22 mouse cellular contexts compared by ENCODE assay signal in genomic region chr2:118343897-118344296, GRCm38 (mm10).
"Had no signal": no experiment of that assay in that cellular context is flagged by ENCODE, and none has a peak within 500 bp of the region (broad histone marks: within the 10 kb centered on the region; RNA-seq: fewer than 3 reads in every experiment).

No protein-coding gene starts in this region.

- ATAC-seq: inflammation-experienced regulatory T-cells, adult 6 months; midbrain, embryonic 15.5 days had no signal

- H3K27me3 ChIP-seq: limb, embryonic 13.5 days; liver, embryonic 13.5 days; midbrain, embryonic 15.5 days; neural tube, embryonic 12.5 days; neural tube, embryonic 15.5 days had no signal

- H3K36me3 ChIP-seq: limb, embryonic 10.5 days; limb, embryonic 13.5 days; liver, embryonic 13.5 days; midbrain, embryonic 10.5 days; midbrain, embryonic 15.5 days; neural tube, embryonic 12.5 days; neural tube, embryonic 15.5 days had no signal

- H3K4me2 ChIP-seq: limb, embryonic 13.5 days; liver, embryonic 13.5 days; lung, embryonic 14.5 days; midbrain, embryonic 15.5 days; neural tube, embryonic 12.5 days; neural tube, embryonic 15.5 days had no signal

- H3K27ac ChIP-seq: limb, embryonic 10.5 days; limb, embryonic 13.5 days; liver, embryonic 13.5 days; midbrain, embryonic 10.5 days; midbrain, embryonic 15.5 days; neural tube, embryonic 12.5 days; neural tube, embryonic 15.5 days had no signal

- H3K4me1 ChIP-seq: limb, embryonic 10.5 days; liver, embryonic 13.5 days; megakaryocyte, embryonic 14.5 days; midbrain, embryonic 15.5 days; neural tube, embryonic 12.5 days; neural tube, embryonic 15.5 days had no signal

- H3K9me3 ChIP-seq: limb, embryonic 10.5 days; limb, embryonic 13.5 days; liver, embryonic 13.5 days; megakaryocyte, embryonic 14.5 days; midbrain, embryonic 10.5 days; midbrain, embryonic 15.5 days; neural tube, embryonic 12.5 days; neural tube, embryonic 15.5 days had no signal

- H3K4me3 ChIP-seq: limb, embryonic 10.5 days; limb, embryonic 13.5 days; liver, embryonic 13.5 days; megakaryocyte, embryonic 14.5 days; midbrain, embryonic 10.5 days; midbrain, embryonic 15.5 days; neural tube, embryonic 12.5 days; neural tube, embryonic 15.5 days had no signal

- H3K9ac ChIP-seq: limb, embryonic 13.5 days; liver, embryonic 13.5 days; lung, embryonic 14.5 days; midbrain, embryonic 15.5 days; neural tube, embryonic 12.5 days; neural tube, embryonic 15.5 days had no signal

- DNase-seq: kidney, adult 11 months; kidney, adult 8-10 months; kidney, postnatal 25 days; liver; liver, embryonic 13.5 days; lung, embryonic 14.5 days; lung, postnatal 10 days; lung, postnatal 36 days; right cerebral cortex, adult 18-20 months; right cerebral cortex, postnatal 14 days; right cerebral cortex, postnatal 4 days; thymus, adult 2 months; thymus, postnatal 14 days; thymus, postnatal 4 days had no signal
